Mouse (Mus musculus) left cerebral cortex, postnatal 10 days (tissue): ENCODE data around the gene Gpr89. TPM values are rescaled to one million over a fixed set of nuclear protein-coding genes. Genes with fewer than 3 reads are reported as not detected.

Source experiments
- DNase-seq, 2 experiments: peaks; one replicate each; pipeline ENCODE4 v3.0.0; 2021 to 2022; ENCODE audit warnings: low spot score in 2 of 2, mixed read lengths in 1 of 2; ENCODE audit errors: extremely low spot score in 1 of 2
- intact Hi-C: fragments of 180-260 bp; cut with DNase I; formaldehyde crosslinking; loops from one replicate; pipeline ENCODE4 v1.15.1; 2025
- total RNA-seq, 2 experiments: library from RNA; stranded (reverse); gene quantifications; 2 replicates each; pipeline ENCODE4 v1.2.3; 2021

Gpr89 gene
- total RNA-seq, 2 experiments from 2014 or later, result 43.8 to 45.9 TPM

DNA sequence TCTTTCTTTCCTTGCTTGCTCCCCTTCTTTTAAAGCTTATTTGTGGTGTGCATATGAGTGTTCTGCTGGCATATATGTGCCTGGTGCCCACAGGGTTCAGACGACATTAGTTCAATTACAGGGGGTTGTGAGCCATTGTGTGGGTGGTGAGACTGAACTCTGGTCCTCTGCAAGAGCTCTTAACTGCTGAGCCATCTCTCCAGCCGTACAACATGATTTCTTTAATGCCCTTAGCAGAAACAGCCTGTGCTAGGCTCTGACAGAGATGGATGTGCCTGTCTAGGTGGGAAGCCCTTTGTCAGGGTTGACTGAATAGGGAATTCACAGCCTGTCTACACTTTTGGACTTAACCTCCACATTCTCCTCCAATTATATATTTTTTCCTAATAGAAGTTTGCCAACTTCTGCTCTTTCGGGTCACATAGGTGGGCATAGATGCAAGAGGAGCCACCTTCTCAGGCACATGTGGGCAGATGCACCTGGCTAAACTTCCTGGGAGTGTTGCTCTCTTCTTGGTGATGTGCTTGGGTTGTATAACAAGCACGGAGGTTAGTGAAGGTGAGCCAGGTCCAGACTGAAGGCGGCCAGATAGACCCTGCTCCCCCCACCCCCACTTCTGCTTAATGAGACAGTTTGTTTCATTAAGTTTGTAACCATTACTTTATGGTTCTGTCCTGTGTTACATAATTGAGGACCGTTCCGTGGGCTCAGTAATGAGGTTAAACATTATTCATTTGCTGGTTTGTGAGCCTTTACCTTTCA, 70.4 kb downstream of the Gpr89 start:
- DNase-seq, result no peak
- intact Hi-C loops, result no loop called here

DNA sequence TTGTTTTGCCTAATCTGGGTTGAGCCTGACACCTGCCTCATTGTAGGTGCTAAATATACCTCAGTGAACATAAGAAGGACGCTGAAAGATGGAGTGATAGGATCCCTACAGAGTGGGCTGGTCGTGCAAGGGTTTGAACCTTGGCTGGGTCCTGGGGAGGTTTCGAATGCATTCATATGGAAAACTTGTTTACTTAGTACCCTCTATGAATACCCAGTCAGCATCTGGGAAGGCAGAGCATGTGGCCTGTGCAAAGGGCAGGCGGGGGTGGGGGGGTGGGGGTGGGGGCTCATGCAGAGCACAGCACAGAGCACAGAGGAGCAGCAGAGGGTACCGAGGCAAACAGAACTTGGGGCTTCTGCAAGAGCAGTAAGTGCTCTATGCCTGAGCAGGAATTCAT, 72.2 kb downstream of the Gpr89 start:
- no peak for DNase-seq
- intact Hi-C loops, result no loop called here

DNA sequence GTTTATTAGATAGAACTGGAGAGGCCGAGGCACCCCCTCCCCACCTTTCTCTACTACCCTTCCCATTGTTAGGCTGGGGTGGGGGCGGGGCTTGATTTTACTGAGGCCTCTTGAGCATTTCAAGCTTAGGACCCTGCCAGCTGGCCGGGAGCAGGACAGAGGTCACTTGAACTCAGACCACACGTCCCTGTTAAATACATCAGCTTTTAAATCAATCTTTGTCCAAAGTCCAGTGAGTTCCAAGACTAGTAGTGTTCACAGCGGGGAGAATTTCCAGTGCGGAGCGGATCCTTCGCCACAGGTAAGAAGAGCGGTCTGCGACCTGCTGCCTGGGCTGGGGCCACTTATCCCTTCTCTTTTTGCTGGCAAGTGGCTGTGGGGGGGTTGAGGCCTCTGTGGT, 75.3 kb downstream of the Gpr89 start:
- intact Hi-C loops, result no loop called here
- DNase-seq, result no peak

DNA sequence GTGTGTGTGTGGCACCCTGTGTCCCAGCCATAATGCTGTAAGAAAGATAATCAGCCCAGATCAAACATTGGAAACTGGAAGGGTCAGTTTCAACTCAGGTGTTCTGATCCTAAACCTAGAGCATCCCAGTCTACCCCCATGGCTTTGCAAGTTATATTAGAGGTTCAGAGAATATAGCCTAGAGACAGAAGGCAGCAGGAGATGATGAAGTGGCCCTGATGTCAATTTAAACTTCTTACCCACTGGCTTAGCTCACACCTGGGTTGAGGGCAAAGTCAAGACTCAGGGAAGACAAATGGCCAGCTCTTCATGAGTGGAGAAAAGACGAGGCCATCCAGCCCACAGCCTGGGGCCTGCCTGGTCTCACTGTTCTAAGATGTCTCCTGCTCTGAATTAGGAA, 76.2 kb downstream of the Gpr89 start, which contains the start of the genes Pdzk1 and Cd160:
Gene Pdzk1 (plus strand): TSS at position 301 of the 400 bp plus-strand sequence.
Gene Cd160 (minus strand): TSS at position 368 of the 400 bp plus-strand sequence.
- intact Hi-C loops, result no loop called here
- no peak for DNase-seq

DNA sequence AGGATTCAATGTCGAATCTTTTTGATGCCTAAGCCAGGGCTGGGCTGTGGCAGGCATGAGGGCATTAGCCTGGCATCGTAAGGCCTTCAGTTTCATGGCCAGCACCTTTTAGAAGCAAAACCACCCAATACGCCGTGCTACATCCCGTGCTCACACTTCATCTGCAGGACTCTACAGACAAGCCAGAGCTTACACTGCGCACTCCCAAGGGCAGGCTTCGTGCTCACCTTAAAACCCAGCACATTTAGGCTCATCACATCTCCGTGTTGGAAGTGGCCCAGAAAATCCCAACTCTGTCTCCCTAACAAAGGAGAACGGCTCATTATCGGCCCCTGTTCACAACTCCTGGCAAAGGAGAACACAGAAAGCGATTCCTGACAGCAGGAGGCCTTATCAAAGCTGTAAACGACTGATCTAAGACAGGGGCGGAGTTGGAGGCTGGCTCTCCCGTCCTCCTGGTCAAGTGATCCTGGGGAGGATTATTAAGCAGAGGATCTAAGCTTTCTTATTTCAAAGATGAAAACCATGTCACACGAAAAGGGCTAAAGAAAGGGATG, 76.8 kb downstream of the Gpr89 start:
- DNase-seq, result peak in 1 of 2 experiments; percentile 12

DNA sequence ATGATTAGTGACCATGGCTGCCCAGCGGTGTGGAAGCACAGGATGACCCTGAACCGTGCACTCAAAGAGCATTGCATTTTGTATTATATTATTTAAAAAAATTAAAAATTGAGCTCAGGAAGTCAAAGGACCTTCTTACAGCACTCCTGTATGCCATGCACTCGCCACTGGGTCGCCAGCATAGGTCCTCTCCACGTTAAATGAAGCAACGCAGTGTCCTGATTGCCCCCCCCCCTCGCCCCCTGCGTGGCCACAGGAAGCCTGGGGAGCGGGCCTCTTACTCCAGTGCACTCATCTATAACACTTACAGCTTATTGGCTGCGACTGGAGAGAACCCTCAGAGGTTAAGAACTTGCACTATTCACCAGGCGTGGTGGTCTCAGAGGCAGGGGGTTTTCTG, 79.9 kb downstream of the Gpr89 start:
- DNase-seq, result no peak
- intact Hi-C loops, result no loop called here

More for the DNA sequence above, 76.8 kb downstream of the Gpr89 start:
- intact Hi-C loops, result no loop called here

DNA sequence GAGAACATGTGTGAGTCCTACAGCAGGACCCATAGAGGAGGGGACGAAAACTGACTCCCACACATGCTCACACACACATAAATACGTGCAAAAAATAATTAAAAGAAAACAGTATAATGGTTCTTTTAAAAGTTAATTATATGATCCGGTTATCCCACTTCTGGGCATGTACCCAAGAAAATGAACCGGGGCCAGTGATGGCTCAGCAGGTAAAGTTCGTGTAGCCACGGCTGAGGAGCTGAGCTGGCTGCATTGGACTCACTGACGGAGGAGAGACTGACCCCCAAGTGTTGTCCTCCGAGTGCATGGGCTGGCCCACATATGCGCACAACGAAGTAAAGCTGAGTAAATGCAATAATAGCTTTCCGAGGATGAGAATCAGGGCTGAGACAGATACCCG, 80.5 kb downstream of the Gpr89 start:
- intact Hi-C loops, result no loop called here

DNA sequence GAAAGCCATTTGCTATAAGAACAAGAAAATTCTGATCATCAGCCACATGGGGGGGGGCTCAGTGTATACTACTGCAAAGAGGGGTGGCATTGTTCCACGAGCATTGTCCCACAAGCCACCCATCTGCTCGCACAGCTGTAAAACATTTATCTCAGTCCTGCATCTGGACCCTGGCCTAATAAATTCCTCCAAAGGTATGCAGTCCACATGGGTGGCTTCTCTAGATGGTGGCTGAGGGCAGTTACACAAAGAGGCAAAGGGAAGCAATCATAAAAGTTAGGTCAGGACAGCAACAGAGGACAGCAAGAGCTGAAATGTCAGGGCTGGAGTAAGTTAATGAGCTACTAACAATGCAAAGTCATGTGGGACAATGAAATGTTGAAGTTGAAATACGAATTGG, 81.4 kb downstream of the Gpr89 start:
- DNase-seq, result no peak
- intact Hi-C loops, result no loop called here

More for the DNA sequence above, 80.5 kb downstream of the Gpr89 start:
- no peak for DNase-seq

DNA sequence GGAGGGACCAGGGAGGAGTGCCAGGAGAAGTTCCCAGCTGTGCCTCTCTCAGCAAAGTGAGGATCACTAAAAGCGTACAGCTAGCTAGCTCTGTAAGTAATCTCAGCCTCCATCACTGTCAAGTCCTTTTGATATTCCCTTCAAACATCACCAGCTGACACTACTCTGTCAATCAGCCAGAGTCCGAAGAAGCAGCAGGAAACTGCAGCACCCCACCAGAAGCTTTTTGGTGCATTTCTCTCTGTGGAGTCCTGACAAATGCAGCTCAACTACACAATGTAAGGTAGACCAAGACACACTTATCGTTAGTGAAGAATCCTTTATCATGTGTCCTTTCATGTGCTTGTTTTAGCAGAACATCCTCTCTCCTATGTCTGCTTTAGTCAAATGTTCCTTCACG, 83.6 kb downstream of the Gpr89 start:
- no peak for DNase-seq
- intact Hi-C loops, result no loop called here

DNA sequence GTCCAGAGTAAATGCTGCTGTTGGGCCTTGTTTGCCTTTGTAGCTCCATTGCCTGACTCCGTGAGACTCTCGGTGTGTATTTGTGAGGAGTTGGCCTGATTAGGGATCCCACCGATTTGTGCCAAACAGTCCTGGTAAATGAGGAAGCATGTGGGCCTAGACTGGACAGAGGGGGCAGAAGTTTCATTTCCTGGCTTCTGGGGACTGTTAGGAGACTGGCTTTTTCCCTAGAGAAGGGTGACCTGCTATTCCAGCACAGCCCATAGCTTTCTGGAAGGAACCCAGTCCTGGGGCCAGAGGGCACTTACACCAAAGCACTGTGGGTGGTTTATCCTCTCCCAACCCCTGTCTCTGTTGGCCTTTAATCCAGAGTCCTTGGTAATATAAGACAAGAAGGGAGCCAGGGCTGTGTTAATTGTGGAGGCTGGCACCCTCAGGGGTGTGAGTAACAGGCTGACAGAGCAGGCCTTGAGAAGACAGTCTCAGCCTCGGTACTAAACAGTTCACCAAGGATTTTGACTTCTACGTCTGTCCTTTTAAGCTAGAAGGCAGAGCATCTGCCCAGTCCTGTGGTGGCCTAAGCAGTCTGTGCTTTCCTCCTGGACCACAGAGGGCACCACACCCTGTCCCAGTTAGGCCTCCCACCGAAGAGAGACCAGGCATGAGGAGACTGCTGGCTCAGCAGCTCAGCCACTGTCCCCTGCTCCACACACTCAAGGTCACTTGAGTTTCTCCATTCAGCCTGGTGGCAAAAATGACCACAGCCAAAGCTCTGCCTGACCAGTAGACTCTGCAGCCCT, 84.8 kb downstream of the Gpr89 start:
- intact Hi-C loops, result no loop called here
- no peak for DNase-seq

Other genes starting within 250 kb of the Gpr89 start
- 1 to 10 TPM; 7.1 to 7.9 TPM for gene Ankrd35, start 235.2 kb downstream of the Gpr89 start, total RNA-seq
- 10 to 100 TPM; 19.7 to 26.6 TPM for gene Pias3, start 209.0 kb downstream of the Gpr89 start, total RNA-seq
- 1 to 10 TPM; 4.7 to 5.8 TPM for gene Nudt17, start 196.8 kb downstream of the Gpr89 start, total RNA-seq
- 10 to 100 TPM; 27.5 to 28.1 TPM for gene Polr3c, start 177.7 kb downstream of the Gpr89 start, total RNA-seq
- gene Rnf115, start 177.7 kb downstream of the Gpr89 start, total RNA-seq, result 10 to 100 TPM; 64.1 to 67.2 TPM
- not detected for gene Pdzk1, start 76.1 kb downstream of the Gpr89 start, total RNA-seq
- gene Cd160, start 76.0 kb downstream of the Gpr89 start, total RNA-seq, result not detected
- 1 to 10 TPM; 2.2 to 2.8 TPM for gene Gja5, start 653 bp downstream of the Gpr89 start, total RNA-seq
- not detected for gene Gja8, start 20.7 kb upstream of the Gpr89 start, total RNA-seq